Mouse (Mus musculus): ENCODE data around the gene Olfr198.
"Not testable (repeated sequence)": the region's sequence is repeated elsewhere in the genome, so short reads cannot be mapped to it uniquely, and the experiment has no call there.

- TF ChIP-seq EP300 (optimal IDR thresholded peaks at IDR 0.05); CTCF (IDR thresholded peaks at IDR 0.05; ENCODE audit: low read depth): not testable (repeated sequence)
Observed at GRCm38 (mm10) chr16:59219667-59220066, 16.3 kb upstream of the Olfr198 start, which contains the start of gene Olfr199.
